Mouse (Mus musculus) hindbrain, embryonic 10.5 days (tissue): ENCODE measurements around the gene Dohh. TPM values are rescaled to one million over a fixed set of nuclear protein-coding genes. Genes with fewer than 3 reads are reported as not detected.

Experiments
- DNase-seq: peaks from one replicate; pipeline ENCODE4 v3.0.0-alpha.2; 2017; ENCODE audit warnings: low spot score
- H3K27ac ChIP-seq: fragments of 300-500 bp; sonication (generic); 2 replicates; pipeline ENCODE4 v1.5.1; 2016; ENCODE audit warnings: mild to moderate bottlenecking, moderate library complexity
- H3K27me3 ChIP-seq: fragments of 300-500 bp; sonication (generic); 2 replicates; pipeline ENCODE4 v1.6.1; 2016; ENCODE audit warnings: mild to moderate bottlenecking; ENCODE audit not compliant: poor library complexity, insufficient read depth, severe bottlenecking
- H3K36me3 ChIP-seq: fragments of 300-500 bp; sonication (generic); 2 replicates; pipeline ENCODE4 v1.6.1; 2016; ENCODE audit warnings: mild to moderate bottlenecking, moderate library complexity
- H3K4me1 ChIP-seq: fragments of 300-500 bp; sonication (generic); replicated peaks from 2 replicates; pipeline ENCODE4 v1.6.1; 2016; ENCODE audit warnings: mild to moderate bottlenecking
- H3K4me3 ChIP-seq: fragments of 300-500 bp; sonication (generic); 2 replicates; pipeline ENCODE4 v1.5.1; 2016; ENCODE audit warnings: mild to moderate bottlenecking, moderate library complexity
- H3K9me3 ChIP-seq: fragments of 300-500 bp; sonication (generic); 2 replicates; pipeline ENCODE4 v1.6.1; 2016; ENCODE audit warnings: mild to moderate bottlenecking, moderate library complexity
- WGBS: fragments of 180-500 bp; shearing (Covaris S2); methylation state at CpG from one replicate; pipeline ENCODE4 v1.1.7; 2016; 5-methylcytosine and 5-hydroxymethylcytosine counted together
- polyA plus RNA-seq: library from polyadenylated mRNA; unstranded; fragments of >200 nt; fragmentation: Nextera tagmentation; extraction: Ambion mirVana; gene quantifications from 2 replicates; pipeline ENCODE4 v1.2.1, GENCODE M21; 2016

The Dohh gene
- polyA plus RNA-seq, 1 experiment from 2014 or later: 95.8 TPM

DNA sequence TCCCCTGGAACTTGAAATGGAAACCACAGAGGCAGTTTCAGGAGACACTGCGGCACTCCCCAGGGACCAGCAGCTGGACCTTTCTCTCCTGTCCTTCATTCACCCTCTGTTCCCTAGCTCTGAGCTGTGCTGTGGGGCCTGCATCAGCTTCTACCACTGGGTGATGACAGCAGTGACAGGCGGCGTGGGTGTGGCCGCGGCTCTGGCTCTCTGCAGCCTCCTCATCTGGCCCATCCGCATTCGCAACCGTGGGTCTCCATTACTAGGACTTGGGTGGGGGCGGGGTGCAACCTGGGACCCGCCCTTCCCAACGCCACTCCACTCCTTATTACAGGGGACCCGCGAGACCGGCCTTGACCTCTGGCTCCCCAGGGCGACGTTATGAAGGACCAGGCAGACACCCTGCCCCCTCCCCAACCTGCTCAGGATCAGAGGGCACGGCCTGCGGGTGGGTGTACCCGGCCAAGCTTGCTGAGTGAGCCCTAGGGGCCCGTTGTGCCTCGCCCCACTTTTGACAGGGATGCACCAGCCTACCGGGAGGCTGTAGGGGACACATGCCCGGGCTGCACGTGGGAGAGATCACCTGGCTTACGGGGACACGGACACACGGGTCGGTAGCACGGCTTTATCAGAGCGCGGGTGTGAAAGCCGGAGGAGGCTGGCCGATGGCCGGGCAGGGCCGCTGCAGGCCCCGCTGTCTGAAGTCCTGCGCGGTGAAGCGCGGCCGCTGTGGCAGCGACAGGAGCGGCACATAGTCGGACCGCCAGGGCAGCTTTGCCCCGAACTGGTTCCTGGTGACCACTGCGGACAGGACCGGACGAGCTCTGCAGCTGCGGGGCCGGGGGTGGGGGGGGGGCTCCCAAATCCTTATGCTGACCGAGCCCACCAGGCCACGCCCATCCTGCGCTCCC is 20.5 kb upstream of the Dohh start:
- no peak for DNase-seq
- H3K27me3 ChIP-seq: peaks cover 54% of the 10 kb centered on the region
- H3K4me3 ChIP-seq: peak overlapping the region; percentile 49
- 7% methylated on average over 54 of the region's 54 CpGs for WGBS
- no peaks in the 10 kb centered on the region for H3K9me3 ChIP-seq
- H3K36me3 ChIP-seq: peaks cover 56% of the 10 kb centered on the region
- H3K4me1 ChIP-seq: peaks cover 99% of the 10 kb centered on the region
- peak overlapping the region; percentile 80 for H3K27ac ChIP-seq

DNA sequence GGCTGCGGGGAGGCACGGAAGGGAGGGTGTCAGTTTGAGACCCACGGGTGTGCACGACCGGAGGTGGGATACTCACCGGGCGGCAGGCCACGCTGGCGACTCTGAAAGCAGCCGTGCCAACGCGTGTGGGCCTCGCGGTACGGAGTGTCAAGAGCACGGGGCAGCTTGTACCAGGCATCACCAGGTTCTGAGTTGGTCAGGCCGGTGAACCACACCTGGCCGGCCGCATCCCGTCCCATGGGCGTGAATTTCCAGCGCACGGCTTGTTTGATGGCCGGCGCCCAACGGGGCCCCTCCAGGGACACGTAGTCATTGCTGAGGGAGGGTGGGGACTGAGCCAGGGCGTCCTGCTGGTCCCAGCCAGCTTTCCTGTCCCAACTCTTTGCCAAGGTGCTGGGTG is 19.6 kb upstream of the Dohh start:
- 12% methylated on average over 28 of the region's 28 CpGs for WGBS
- Histone ChIP-seq H3K9me3 (no peaks in the 10 kb centered on the region), H3K27ac (peak overlapping the region; percentile 70; the same call in 1 of the 2 replicates), H3K27me3 (peaks cover 48% of the 10 kb centered on the region), H3K36me3 (peaks cover 66% of the 10 kb centered on the region), H3K4me3 (peak overlapping the region; percentile 49), H3K4me1 (peaks cover 89% of the 10 kb centered on the region)
- no peak for DNase-seq

DNA sequence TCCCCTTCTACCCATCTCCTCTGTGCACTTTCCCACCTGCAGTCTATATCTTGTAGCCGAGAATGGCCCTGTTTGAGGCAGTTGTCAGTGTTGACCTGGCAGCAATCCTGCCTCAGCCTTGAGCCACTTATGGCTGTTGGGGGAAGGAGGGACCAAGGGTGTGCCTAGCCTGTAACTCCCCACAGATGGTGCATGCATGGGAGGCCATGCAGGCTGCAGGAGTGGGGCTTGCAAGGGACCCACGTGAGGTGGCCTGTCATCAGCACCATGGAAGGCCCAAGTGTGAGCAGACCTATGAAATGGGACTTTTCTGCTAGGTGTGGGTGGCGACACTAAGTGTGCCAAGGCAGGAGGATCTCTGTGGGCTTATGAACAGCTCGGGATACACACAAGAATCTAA is 19.2 kb upstream of the Dohh start:
- WGBS: 40% methylated on average over 4 of the region's 4 CpGs
- H3K4me1 ChIP-seq: peaks cover 85% of the 10 kb centered on the region
- peaks cover 44% of the 10 kb centered on the region for H3K27me3 ChIP-seq
- no peak for DNase-seq
- H3K4me3 ChIP-seq: peak overlapping the region; percentile 49
- peak overlapping the region; percentile 70 for H3K27ac ChIP-seq
- H3K9me3 ChIP-seq: no peaks in the 10 kb centered on the region
- peaks cover 67% of the 10 kb centered on the region for H3K36me3 ChIP-seq

DNA sequence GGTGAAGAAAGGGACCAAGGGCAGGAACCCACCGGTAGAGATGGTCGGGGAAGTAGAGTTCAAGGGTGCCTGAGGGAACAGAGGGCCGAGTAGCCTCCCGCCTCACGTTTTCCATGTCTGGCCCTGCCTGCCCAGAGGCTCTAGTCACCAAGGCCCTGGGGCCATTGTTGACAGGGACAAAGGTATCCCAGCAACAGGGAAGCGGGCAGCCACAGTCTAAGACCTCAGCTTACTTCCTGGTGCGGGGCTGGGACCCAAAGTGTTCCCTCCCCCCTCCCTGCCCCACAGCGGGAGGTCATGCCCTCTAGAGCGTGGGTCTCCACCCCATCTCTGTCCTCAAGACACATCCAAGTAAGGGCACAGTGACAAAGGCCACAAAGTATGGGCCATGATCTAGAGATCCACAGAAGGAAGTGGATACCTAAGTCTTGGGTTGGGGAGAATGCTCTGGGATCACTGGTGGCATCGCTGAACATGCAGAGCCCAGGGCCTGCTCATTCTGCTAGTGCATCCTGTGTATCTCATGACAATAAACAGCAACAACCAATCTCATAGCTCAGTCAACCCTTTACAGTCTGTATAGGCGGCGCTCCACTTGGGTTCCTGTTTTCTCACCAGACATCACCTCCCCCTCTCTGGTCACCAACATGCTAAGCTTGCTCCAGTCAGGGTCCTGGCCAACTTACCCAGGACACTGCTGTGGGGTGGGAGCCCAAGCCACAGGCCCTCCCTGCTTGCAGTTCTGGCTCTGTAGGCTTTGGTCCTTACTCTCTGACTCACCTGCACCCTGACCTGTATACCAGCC is 18.4 kb upstream of the Dohh start, which contains the start of gene 4930404N11Rik:
Gene 4930404N11Rik (minus strand): TSS at position 145 of the 805 bp plus-strand sequence.
- DNase-seq: peak; percentile 78
- Histone ChIP-seq H3K9me3 (no peaks in the 10 kb centered on the region), H3K27ac (peak within 1 kb of the TSS; percentile 70), H3K36me3 (peaks cover 71% of the 10 kb centered on the region), H3K4me3 (peak within 1 kb of the TSS; percentile 49), H3K4me1 (peaks cover 77% of the 10 kb centered on the region), H3K27me3 (peaks cover 44% of the 10 kb centered on the region)
- 15% methylated on average over 12 of the region's 12 CpGs for WGBS

DNA sequence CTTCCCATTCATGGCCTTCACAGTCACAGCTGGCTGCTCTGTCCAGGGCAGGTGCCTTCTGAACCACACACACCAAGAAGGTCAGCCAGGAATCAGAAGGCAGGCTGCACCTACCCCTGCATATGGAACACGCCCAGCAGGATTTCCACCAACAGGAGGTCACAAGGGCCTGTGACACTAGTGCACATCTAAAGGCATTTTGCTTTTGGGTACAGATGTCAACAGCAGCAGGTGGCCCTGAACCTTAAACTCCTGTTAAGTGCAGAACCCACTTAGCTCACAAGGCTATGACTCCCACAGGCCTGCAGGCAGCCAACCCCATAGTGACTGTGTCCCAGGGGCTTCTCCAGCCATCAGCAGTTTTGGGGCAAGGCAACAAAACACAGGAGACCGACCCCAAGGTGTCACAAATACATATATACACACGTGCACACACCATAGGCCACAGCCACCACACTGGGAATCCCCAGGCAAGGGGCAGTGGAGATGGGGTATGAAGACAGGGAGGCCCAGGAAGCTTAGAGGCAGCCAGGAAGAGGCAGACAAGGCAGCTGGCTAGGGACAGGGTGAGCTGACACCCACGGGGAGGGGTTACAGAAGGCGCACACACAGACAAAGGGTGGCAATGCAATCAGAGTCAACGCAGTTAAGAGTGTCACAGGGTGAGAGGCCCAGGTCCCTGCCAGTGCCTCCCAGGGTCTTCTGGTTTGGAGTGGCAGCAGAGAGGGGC is 17.6 kb upstream of the Dohh start:
- peaks cover 70% of the 10 kb centered on the region for H3K4me1 ChIP-seq
- DNase-seq: no peak
- H3K9me3 ChIP-seq: no peaks in the 10 kb centered on the region
- peak overlapping the region; percentile 70 for H3K27ac ChIP-seq
- H3K27me3 ChIP-seq: peaks cover 38% of the 10 kb centered on the region
- peaks cover 72% of the 10 kb centered on the region for H3K36me3 ChIP-seq
- no peak overlapping the region for H3K4me3 ChIP-seq
- 79% methylated on average over 6 of the region's 6 CpGs for WGBS

DNA sequence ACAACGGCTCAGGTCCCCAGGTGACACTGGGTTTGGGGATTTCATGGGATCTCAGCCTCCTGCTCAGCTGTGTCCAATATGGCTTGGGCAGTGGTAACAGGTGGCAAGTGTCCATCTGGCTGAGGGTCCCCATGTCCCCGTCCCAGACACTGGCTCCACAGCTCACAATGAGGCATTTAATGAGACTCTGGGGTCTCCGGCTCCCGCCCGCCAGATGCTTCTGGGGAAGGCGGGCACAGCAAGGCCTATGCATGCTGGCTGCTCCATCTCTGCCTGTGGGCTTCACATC is 17.1 kb upstream of the Dohh start:
- Histone ChIP-seq H3K4me3 (no peak overlapping the region), H3K36me3 (peaks cover 72% of the 10 kb centered on the region), H3K27ac (no peak overlapping the region), H3K9me3 (no peaks in the 10 kb centered on the region), H3K27me3 (peaks cover 33% of the 10 kb centered on the region), H3K4me1 (peaks cover 68% of the 10 kb centered on the region)
- 82% methylated on average over 6 of the region's 6 CpGs for WGBS
- no peak for DNase-seq

DNA sequence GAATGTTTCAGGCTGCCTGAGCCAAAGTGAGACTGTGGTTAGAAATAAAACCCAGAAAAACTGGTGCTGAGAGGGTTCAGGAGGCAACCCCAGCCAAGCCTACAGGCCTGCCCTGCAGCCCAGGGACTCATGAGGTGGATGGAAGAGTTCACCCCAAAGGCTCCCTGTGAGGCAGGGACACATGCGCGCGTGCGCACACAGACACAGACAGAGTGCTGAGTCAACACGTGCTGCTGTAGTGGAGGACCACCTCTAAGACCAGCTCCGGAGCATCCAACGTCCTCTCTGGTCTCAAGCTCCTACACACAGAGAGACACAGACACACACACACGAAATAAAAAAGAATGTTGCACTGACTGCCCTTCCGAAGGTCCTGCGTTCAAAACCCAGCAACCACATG is 8.9 kb upstream of the Dohh start:
- peaks cover 63% of the 10 kb centered on the region for H3K36me3 ChIP-seq
- 0 out of 2 replicates have a peak overlapping the region, but pooled peaks have one; percentile 3 for H3K4me3 ChIP-seq
- no peaks in the 10 kb centered on the region for H3K9me3 ChIP-seq
- DNase-seq: no peak
- no peaks in the 10 kb centered on the region for H3K27me3 ChIP-seq
- H3K27ac ChIP-seq: no peak overlapping the region
- H3K4me1 ChIP-seq: peaks cover 36% of the 10 kb centered on the region
- WGBS: 97% methylated on average over 10 of the region's 10 CpGs

DNA sequence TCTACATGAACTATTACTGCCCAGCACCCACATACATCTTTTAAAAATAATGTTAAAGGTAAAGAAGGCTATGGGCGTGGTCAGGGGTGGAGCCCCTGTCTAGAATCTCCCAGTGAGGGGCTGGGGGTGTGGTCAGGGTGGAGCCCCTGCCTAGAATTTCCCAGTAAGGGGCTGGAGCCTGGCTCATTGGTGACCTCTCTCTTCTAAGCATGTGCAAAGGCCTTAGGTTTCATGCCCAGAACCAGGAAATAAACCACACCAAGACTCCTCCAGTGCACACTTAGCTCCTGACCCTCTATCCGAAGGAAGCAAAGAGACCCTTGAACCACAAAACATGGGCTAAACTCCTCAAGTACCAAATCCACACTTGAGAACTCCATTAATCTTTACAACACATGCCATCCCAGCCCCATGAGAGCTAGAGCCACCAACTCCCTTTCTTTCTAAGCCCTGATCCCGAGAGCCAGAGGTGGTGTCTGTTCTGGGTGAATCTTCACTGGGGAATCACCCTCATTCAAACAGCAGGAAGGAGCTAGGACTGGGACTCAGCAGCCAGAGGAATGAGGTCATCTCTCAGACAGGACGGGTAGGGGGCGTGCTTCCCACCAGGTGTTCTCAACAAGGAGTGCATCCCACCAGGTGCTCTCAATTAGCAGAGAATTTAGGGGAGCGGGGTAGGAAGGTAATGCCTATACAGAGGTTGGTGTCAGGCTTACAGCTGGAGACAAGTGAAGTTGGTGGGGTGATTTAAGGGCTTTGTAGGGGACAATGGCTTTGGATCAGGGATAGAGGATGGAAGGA is 7.5 kb upstream of the Dohh start:
- Histone ChIP-seq H3K27ac (peak overlapping the region; percentile 98), H3K4me1 (peaks cover 36% of the 10 kb centered on the region), H3K4me3 (peak overlapping the region; percentile 94), H3K27me3 (no peaks in the 10 kb centered on the region), H3K36me3 (peaks cover 48% of the 10 kb centered on the region), H3K9me3 (no peaks in the 10 kb centered on the region)
- WGBS: 42% methylated on average over 6 of the region's 6 CpGs
- DNase-seq: no peak

DNA sequence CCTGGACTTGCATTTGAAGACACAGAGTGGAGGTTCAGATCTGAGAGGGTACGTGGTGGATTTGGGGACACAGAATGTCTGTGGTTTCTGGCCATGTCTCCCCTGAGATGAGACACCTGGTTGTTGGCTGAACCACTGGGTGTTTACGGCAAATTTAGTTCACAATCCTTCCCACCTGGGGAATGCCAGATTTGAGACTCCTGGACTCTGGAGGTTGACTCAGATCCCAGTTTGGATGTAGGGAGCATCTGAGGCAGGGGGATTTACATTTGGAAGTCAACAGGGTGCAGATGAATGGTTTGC is 6.9 kb upstream of the Dohh start:
- H3K27me3 ChIP-seq: no peaks in the 10 kb centered on the region
- H3K9me3 ChIP-seq: no peaks in the 10 kb centered on the region
- 65% methylated on average over 2 of the region's 2 CpGs for WGBS
- peak overlapping the region; percentile 94 for H3K4me3 ChIP-seq
- peak overlapping the region; percentile 98 for H3K27ac ChIP-seq
- peaks cover 43% of the 10 kb centered on the region for H3K36me3 ChIP-seq
- peaks cover 32% of the 10 kb centered on the region for H3K4me1 ChIP-seq
- DNase-seq: no peak

DNA sequence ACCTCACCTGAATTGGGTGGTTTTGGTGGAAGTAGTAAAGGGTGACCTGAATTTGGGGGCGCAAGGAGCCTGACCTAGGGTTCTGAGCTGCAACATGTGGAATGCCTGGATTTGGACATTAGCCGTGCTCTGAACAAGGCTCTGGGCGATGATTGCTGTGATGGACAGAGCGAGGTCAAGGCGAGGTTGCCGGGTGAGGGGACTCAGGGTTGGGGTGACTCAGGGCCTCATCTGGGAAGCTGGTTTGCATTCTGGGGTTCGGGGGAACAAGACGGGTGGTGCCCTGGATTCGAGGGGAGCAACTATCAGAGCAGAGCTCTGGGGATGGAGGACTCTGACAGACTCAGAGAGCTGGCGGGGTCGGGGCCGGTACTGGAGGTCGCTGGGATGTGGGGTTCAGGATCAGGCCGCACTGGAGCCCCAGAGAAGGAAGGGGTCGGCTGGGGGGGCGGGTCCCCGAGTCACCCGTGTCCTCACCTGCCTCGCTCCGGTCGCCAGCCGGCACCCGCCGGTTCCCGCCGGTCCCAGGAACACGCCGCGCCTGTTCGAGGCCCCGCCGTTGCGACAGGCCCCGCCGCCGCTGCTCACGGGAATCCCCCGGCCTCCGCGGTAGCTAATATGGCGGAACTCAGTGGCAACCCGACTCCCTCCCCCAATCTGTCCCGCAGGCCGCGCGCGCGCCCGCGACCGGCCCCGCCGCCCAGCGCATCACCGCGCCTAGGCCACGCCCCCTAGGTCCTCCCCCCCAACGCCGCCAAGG is 6.3 kb upstream of the Dohh start, which contains the start of gene Fzr1:
Gene Fzr1 (minus strand): TSS at position 724 of the 760 bp plus-strand sequence.
- WGBS: 1% methylated on average over 59 of the region's 59 CpGs
- Histone ChIP-seq H3K4me3 (peak within 1 kb of the TSS; percentile 94), H3K36me3 (peaks cover 36% of the 10 kb centered on the region), H3K9me3 (no peaks in the 10 kb centered on the region), H3K4me1 (peaks cover 32% of the 10 kb centered on the region), H3K27me3 (no peaks in the 10 kb centered on the region), H3K27ac (peak within 1 kb of the TSS; percentile 98)
- DNase-seq: peak; percentile 21

DNA sequence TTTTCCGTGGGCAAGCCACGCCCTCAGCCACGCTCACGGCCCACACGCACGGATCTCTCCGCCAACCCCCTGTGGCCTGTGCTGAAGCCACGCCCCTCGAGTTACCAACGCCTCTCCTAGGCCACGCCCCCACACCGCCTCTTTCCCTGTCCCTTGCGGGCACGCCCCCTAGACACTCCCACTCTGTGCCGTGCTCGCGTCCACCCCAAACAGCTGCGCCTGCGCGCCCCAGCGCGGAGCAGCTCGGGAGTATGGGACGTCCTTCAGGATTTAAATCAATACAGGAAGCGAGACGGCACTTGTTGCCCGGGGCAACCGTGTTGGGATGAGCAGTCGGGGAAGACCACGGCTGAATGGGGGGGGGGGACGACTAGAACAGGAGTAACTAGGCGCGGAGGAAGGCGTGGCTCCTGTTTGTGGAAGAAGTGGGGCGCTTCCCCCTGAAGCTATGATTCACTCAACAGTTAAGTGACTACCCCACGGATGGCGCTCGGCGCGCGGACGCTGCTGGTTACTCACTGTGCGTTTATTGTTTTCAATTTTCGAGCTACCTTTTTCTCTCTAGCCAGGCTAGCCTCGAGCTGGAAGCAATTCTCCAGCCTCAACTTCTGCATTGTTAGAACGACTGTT is 5.6 kb upstream of the Dohh start:
- Histone ChIP-seq H3K36me3 (peaks cover 29% of the 10 kb centered on the region), H3K4me3 (peak overlapping the region; percentile 94), H3K4me1 (peaks cover 32% of the 10 kb centered on the region), H3K9me3 (no peaks in the 10 kb centered on the region), H3K27me3 (no peaks in the 10 kb centered on the region), H3K27ac (peak overlapping the region; percentile 98)
- peak; percentile 100 for DNase-seq
- WGBS: under 1% methylated on average over 46 of the region's 46 CpGs
